Mouse (Mus musculus) heart, adult 8-10 months (tissue): ENCODE results near the gene Pitpnb. TPM values are rescaled to one million over a fixed set of nuclear protein-coding genes. Genes with fewer than 3 reads are reported as not detected.
A peak's percentile ranks its signal among the peaks of the same experiment; 100 is the strongest.

Experiments used
- DNase-seq: peaks from one replicate; pipeline ENCODE4 v3.0.0; 2022; ENCODE audit warnings: low spot score
- total RNA-seq, 4 experiments: library from RNA; stranded (reverse); gene quantifications; 2 replicates each; pipeline ENCODE4 v1.2.4; 2022

The Pitpnb gene
- total RNA-seq, 4 experiments from 2014 or later: 36.5 to 43.9 (median 39.8) TPM

- no peak for DNase-seq
Measured at GRCm38 (mm10) chr5:111344721-111345400, 14.3 kb downstream of the Pitpnb start.

GRCm38 (mm10) chr5:111356811-111357617 is 26.5 kb downstream of the Pitpnb start:
- DNase-seq: no peak

- no peak for DNase-seq
Measured at GRCm38 (mm10) chr5:111360546-111360945, 30.0 kb downstream of the Pitpnb start.

- no peak for DNase-seq
Measured at GRCm38 (mm10) chr5:111361058-111361457, 30.5 kb downstream of the Pitpnb start.

GRCm38 (mm10) chr5:111361846-111362245 is 31.3 kb downstream of the Pitpnb start:
- no peak for DNase-seq

- no peak for DNase-seq
Measured at GRCm38 (mm10) chr5:111363446-111364062, 33.0 kb downstream of the Pitpnb start.

GRCm38 (mm10) chr5:111364533-111364932 is 34.0 kb downstream of the Pitpnb start:
- DNase-seq: peak; percentile 52

GRCm38 (mm10) chr5:111366140-111366539 is 35.6 kb downstream of the Pitpnb start:
- no peak for DNase-seq

- no peak for DNase-seq
Measured at GRCm38 (mm10) chr5:111367937-111368517, 37.5 kb downstream of the Pitpnb start.

- no peak for DNase-seq
Measured at GRCm38 (mm10) chr5:111368576-111368975, 38.0 kb downstream of the Pitpnb start.

GRCm38 (mm10) chr5:111375616-111376015 is 45.1 kb downstream of the Pitpnb start:
- no peak for DNase-seq

GRCm38 (mm10) chr5:111376276-111377020 is 45.9 kb downstream of the Pitpnb start:
- no peak for DNase-seq

- DNase-seq: no peak
Measured at GRCm38 (mm10) chr5:111378126-111378993, 47.8 kb downstream of the Pitpnb start.

- no peak for DNase-seq
Measured at GRCm38 (mm10) chr5:111383335-111383734, 52.8 kb downstream of the Pitpnb start.

- DNase-seq: no peak
Measured at GRCm38 (mm10) chr5:111390911-111391310, 60.3 kb downstream of the Pitpnb start.

GRCm38 (mm10) chr5:111391485-111391884 is 60.9 kb downstream of the Pitpnb start:
- no peak for DNase-seq

- DNase-seq: no peak
Measured at GRCm38 (mm10) chr5:111393346-111394197, 63.0 kb downstream of the Pitpnb start.

- no peak for DNase-seq
Measured at GRCm38 (mm10) chr5:111394198-111395053, 63.9 kb downstream of the Pitpnb start.
